16 mouse cellular contexts compared by ENCODE assay signal in genomic region chr1:75455948-75456347, GRCm38 (mm10). TPM values are rescaled to one million over a fixed set of nuclear protein-coding genes. Genes with fewer than 3 reads are reported as not detected.
DNase-seq lines count a peak whose midpoint lies in the region; ATAC-seq lines count a peak whose summit lies in the region.
"Had no signal": no experiment of that assay in that cellular context is flagged by ENCODE, and none has a peak within 500 bp of the region (broad histone marks: within the 10 kb centered on the region; RNA-seq: fewer than 3 reads in every experiment).

No protein-coding gene starts in this region.

- H3K9me3 ChIP-seq in forebrain, embryonic 12.5 days, result no peaks in the 10 kb centered on the region
- no peaks in the 10 kb centered on the region for H3K9me3 ChIP-seq in hindbrain, embryonic 11.5 days (ENCODE audit: control insufficient read depth, low read length)
- no peaks in the 10 kb centered on the region for H3K9me3 ChIP-seq in midbrain, embryonic 12.5 days
- no peaks in the 10 kb centered on the region for H3K9me3 ChIP-seq in neural tube, embryonic 14.5 days (ENCODE audit: control insufficient read depth, low read length)
- H3K9me3 ChIP-seq: liver, embryonic 12.5 days had no signal

- intact Hi-C loops in heart, postnatal 25 days (cut with DNase I), result no loop called here

- DNase-seq in hindbrain, embryonic 11.5 days (ENCODE audit: low spot score), result peak; percentile 35
- no peak for DNase-seq in kidney, postnatal 4 days
- DNase-seq in cerebellum, postnatal 36 days, result no peak
- DNase-seq in heart, postnatal 25 days (ENCODE audit: low spot score), result no peak
- DNase-seq: heart, postnatal 4 days; kidney, adult 8-10 months; lung, postnatal 10 days; spleen, adult 18-20 months; thymus, postnatal 36 days had no signal

- no peak overlapping the region for H3K4me2 ChIP-seq in forebrain, embryonic 12.5 days
- no peak overlapping the region for H3K4me2 ChIP-seq in hindbrain, embryonic 11.5 days (replicated peaks; ENCODE audit: low read depth, low read length)
- peak overlapping the region; percentile 57 for H3K4me2 ChIP-seq in midbrain, embryonic 12.5 days (replicated peaks)
- peak overlapping the region; percentile 16; the same call in 1 of the 2 replicates for H3K4me2 ChIP-seq in neural tube, embryonic 14.5 days (ENCODE audit: low read depth, low read length)
- H3K4me2 ChIP-seq: liver, embryonic 12.5 days had no signal

- H3K9ac ChIP-seq in forebrain, embryonic 12.5 days, result no peak overlapping the region
- H3K9ac ChIP-seq in hindbrain, embryonic 11.5 days (ENCODE audit: low read depth, low read length), result no peak overlapping the region
- 0 out of 2 replicates have a peak overlapping the region, but pooled peaks have one; percentile 31 for H3K9ac ChIP-seq in midbrain, embryonic 12.5 days (replicated peaks)
- no peak overlapping the region for H3K9ac ChIP-seq in neural tube, embryonic 14.5 days (replicated peaks; ENCODE audit: low read depth, low read length)
- H3K9ac ChIP-seq: liver, embryonic 12.5 days had no signal

- H3K4me1 ChIP-seq in forebrain, embryonic 12.5 days, result peaks cover 72% of the 10 kb centered on the region
- peaks cover 10% of the 10 kb centered on the region for H3K4me1 ChIP-seq in hindbrain, embryonic 11.5 days (replicated peaks; ENCODE audit: control insufficient read depth, insufficient read depth, low read length)
- H3K4me1 ChIP-seq in midbrain, embryonic 12.5 days, result peaks cover 67% of the 10 kb centered on the region
- peaks cover 15% of the 10 kb centered on the region for H3K4me1 ChIP-seq in neural tube, embryonic 14.5 days (ENCODE audit: control insufficient read depth, insufficient read depth, low read length)

- H3K4me3 ChIP-seq in forebrain, embryonic 12.5 days (replicated peaks), result no peak overlapping the region
- no peak overlapping the region for H3K4me3 ChIP-seq in hindbrain, embryonic 11.5 days (ENCODE audit: low read depth, low read length)
- H3K4me3 ChIP-seq in midbrain, embryonic 12.5 days, result peak overlapping the region; percentile 9; the same call in 1 of the 2 replicates
- H3K4me3 ChIP-seq in neural tube, embryonic 14.5 days (ENCODE audit: low read depth, low read length), result no peak overlapping the region
- H3K4me3 ChIP-seq: liver, embryonic 12.5 days had no signal

- 11% methylated on average over 5 of the region's 5 CpGs for WGBS in forebrain, embryonic 12.5 days
- 19% methylated on average over 5 of the region's 5 CpGs for WGBS in hindbrain, embryonic 11.5 days
- WGBS in midbrain, embryonic 12.5 days, result 18% methylated on average over 5 of the region's 5 CpGs
- 9% methylated on average over 5 of the region's 5 CpGs for WGBS in neural tube, embryonic 14.5 days

- H3K27ac ChIP-seq in forebrain, embryonic 12.5 days, result peak overlapping the region; percentile 36
- peak overlapping the region; percentile 49; the same call in 1 of the 2 replicates for H3K27ac ChIP-seq in hindbrain, embryonic 11.5 days (ENCODE audit: low read depth, low read length)
- peak overlapping the region; percentile 76 for H3K27ac ChIP-seq in midbrain, embryonic 12.5 days (replicated peaks)
- H3K27ac ChIP-seq in neural tube, embryonic 14.5 days (ENCODE audit: low read depth, low read length), result no peak overlapping the region
- H3K27ac ChIP-seq: liver, embryonic 12.5 days had no signal

- peaks cover 85% of the 10 kb centered on the region for H3K27me3 ChIP-seq in forebrain, embryonic 12.5 days
- peaks cover 16% of the 10 kb centered on the region for H3K27me3 ChIP-seq in hindbrain, embryonic 11.5 days (ENCODE audit: control insufficient read depth, insufficient read depth, low read length)
- H3K27me3 ChIP-seq in midbrain, embryonic 12.5 days, result peaks cover 59% of the 10 kb centered on the region
- peaks cover under 1% of the 10 kb centered on the region; the same call in 1 of the 2 replicates for H3K27me3 ChIP-seq in neural tube, embryonic 14.5 days (ENCODE audit: control insufficient read depth, insufficient read depth, low read length)

- H3K36me3 ChIP-seq in forebrain, embryonic 12.5 days (replicated peaks), result no peaks in the 10 kb centered on the region
- no peaks in the 10 kb centered on the region for H3K36me3 ChIP-seq in hindbrain, embryonic 11.5 days (ENCODE audit: control insufficient read depth, insufficient read depth, low read length)
- no peaks in the 10 kb centered on the region for H3K36me3 ChIP-seq in midbrain, embryonic 12.5 days
- H3K36me3 ChIP-seq in neural tube, embryonic 14.5 days (ENCODE audit: control insufficient read depth, insufficient read depth, low read length), result no peaks in the 10 kb centered on the region
- H3K36me3 ChIP-seq: liver, embryonic 12.5 days had no signal

- peak; percentile 57 for ATAC-seq in forebrain, embryonic 12.5 days (ENCODE audit: low FRiP score)
- ATAC-seq in hindbrain, embryonic 11.5 days (ENCODE audit: low FRiP score), result peak; percentile 72
- ATAC-seq in midbrain, embryonic 12.5 days (ENCODE audit: low FRiP score, low read depth), result peak; percentile 29; the same call in 1 of the 2 replicates
- peak; percentile 61; the same call in 1 of the 2 replicates for ATAC-seq in neural tube, embryonic 14.5 days (ENCODE audit: low read depth)
- ATAC-seq: liver, embryonic 12.5 days had no signal

RNA-seq across cellular contexts. Expression of gene Asic4, which starts 5.7 kb away (rescaled TPM):
- 6.4 and 8.2 TPM in 2 replicates for polyA plus RNA-seq in forebrain, embryonic 12.5 days (2016; fragmentation: Nextera tagmentation; extraction: Ambion mirVana)
- polyA plus RNA-seq in hindbrain, embryonic 11.5 days (2014; fragmentation: Nextera tagmentation; extraction: Ambion mirVana), result 1.9 and 4.4 TPM in 2 replicates
- polyA plus RNA-seq in midbrain, embryonic 12.5 days (2016; fragmentation: Nextera tagmentation; extraction: Ambion mirVana), result 45.0 and 47.7 TPM in 2 replicates
- polyA plus RNA-seq in neural tube, embryonic 14.5 days (2014; fragmentation: Nextera tagmentation; extraction: Ambion mirVana), result 4.7 and 6.9 TPM in 2 replicates
- not detected for total RNA-seq in heart, postnatal 25 days (2021)
- total RNA-seq: gastrocnemius, adult 18-20 months; heart, adult 8-10 months; heart, postnatal 4 days; megakaryocyte-erythroid progenitor cell, adult 5-6 weeks had no signal

RNA-seq across cellular contexts. Expression of gene Gmppa, which starts 20.2 kb away (rescaled TPM):
- 54.8 and 55.8 TPM in 2 replicates for polyA plus RNA-seq in forebrain, embryonic 12.5 days (2016; fragmentation: Nextera tagmentation; extraction: Ambion mirVana)
- polyA plus RNA-seq in hindbrain, embryonic 11.5 days (2014; fragmentation: Nextera tagmentation; extraction: Ambion mirVana), result 53.8 and 56.3 TPM in 2 replicates
- 59.7 and 69.4 TPM in 2 replicates for polyA plus RNA-seq in midbrain, embryonic 12.5 days (2016; fragmentation: Nextera tagmentation; extraction: Ambion mirVana)
- 58.6 and 64.5 TPM in 2 replicates for polyA plus RNA-seq in neural tube, embryonic 14.5 days (2014; fragmentation: Nextera tagmentation; extraction: Ambion mirVana)
- total RNA-seq in heart, postnatal 25 days (2021), result 10 to 100 TPM; 36.6 to 37.3 TPM

RNA-seq across cellular contexts. Expression of gene Chpf, which starts 23.2 kb away (rescaled TPM):
- 21.6 and 25.8 TPM in 2 replicates for polyA plus RNA-seq in forebrain, embryonic 12.5 days (2016; fragmentation: Nextera tagmentation; extraction: Ambion mirVana)
- polyA plus RNA-seq in hindbrain, embryonic 11.5 days (2014; fragmentation: Nextera tagmentation; extraction: Ambion mirVana), result 17.8 and 20.2 TPM in 2 replicates
- polyA plus RNA-seq in midbrain, embryonic 12.5 days (2016; fragmentation: Nextera tagmentation; extraction: Ambion mirVana), result 35.9 and 36.3 TPM in 2 replicates
- 44.7 and 45.4 TPM in 2 replicates for polyA plus RNA-seq in neural tube, embryonic 14.5 days (2014; fragmentation: Nextera tagmentation; extraction: Ambion mirVana)
- 10 to 100 TPM; 26.4 to 28.2 TPM for total RNA-seq in heart, postnatal 25 days (2021)

RNA-seq across cellular contexts. Expression of gene Tmem198, which starts 23.4 kb away (rescaled TPM):
- polyA plus RNA-seq in forebrain, embryonic 12.5 days (2016; fragmentation: Nextera tagmentation; extraction: Ambion mirVana), result 20.8 and 24.1 TPM in 2 replicates
- polyA plus RNA-seq in hindbrain, embryonic 11.5 days (2014; fragmentation: Nextera tagmentation; extraction: Ambion mirVana), result 11.1 and 11.6 TPM in 2 replicates
- 26.5 and 27.6 TPM in 2 replicates for polyA plus RNA-seq in midbrain, embryonic 12.5 days (2016; fragmentation: Nextera tagmentation; extraction: Ambion mirVana)
- polyA plus RNA-seq in neural tube, embryonic 14.5 days (2014; fragmentation: Nextera tagmentation; extraction: Ambion mirVana), result 34.0 and 38.3 TPM in 2 replicates
- total RNA-seq in heart, postnatal 25 days (2021), result under 1 TPM; 0.42 to 0.61 TPM
- total RNA-seq: megakaryocyte-erythroid progenitor cell, adult 5-6 weeks had no signal

RNA-seq across cellular contexts. Expression of gene Obsl1, which starts 50.3 kb away (rescaled TPM):
- polyA plus RNA-seq in forebrain, embryonic 12.5 days (2016; fragmentation: Nextera tagmentation; extraction: Ambion mirVana), result 31.8 and 36.8 TPM in 2 replicates
- polyA plus RNA-seq in hindbrain, embryonic 11.5 days (2014; fragmentation: Nextera tagmentation; extraction: Ambion mirVana), result 34.0 and 34.4 TPM in 2 replicates
- 42.7 and 46.6 TPM in 2 replicates for polyA plus RNA-seq in midbrain, embryonic 12.5 days (2016; fragmentation: Nextera tagmentation; extraction: Ambion mirVana)
- polyA plus RNA-seq in neural tube, embryonic 14.5 days (2014; fragmentation: Nextera tagmentation; extraction: Ambion mirVana), result 18.7 and 21.4 TPM in 2 replicates
- total RNA-seq in heart, postnatal 25 days (2021), result 100 to 1,000 TPM; 147 to 150 TPM

Comparison
In these comparisons a context has a peak if more than half of its experiments do, and no peak if none do; other contexts are left out.
1. H3K4me2 ChIP-seq: peak in midbrain, embryonic 12.5 days (single experiment) and neural tube, embryonic 14.5 days (single experiment); none in forebrain, embryonic 12.5 days (single experiment) and hindbrain, embryonic 11.5 days (single experiment).
2. Peak in every context shown above with its lines, with median percentiles within 50 percentile points of each other: ATAC-seq.